Mouse (Mus musculus): ENCODE results near the gene Srp68.
A peak's percentile ranks its signal among the peaks of the same experiment; 100 is the strongest.

GRCm38 (mm10) chr11:116198639-116199531 lies 75.1 kb downstream of the Srp68 start, which contains the start of the genes Ten1 and Acox1:
- TF ChIP-seq CTCF (IDR thresholded peaks at IDR 0.05; ENCODE audit: low read depth, low read length) (no peak), POLR2A (IDR thresholded peaks at IDR 0.05; ENCODE audit: insufficient read depth, low read length) (peak; percentile 55), EP300 (IDR thresholded peaks at IDR 0.05; ENCODE audit: insufficient read depth, low read depth, low read length) (no peak)

Measured in ES-Bruce4 (cell line).